Mouse (Mus musculus): ENCODE measurements at regions not wholly inside any gene's neighbourhood (a gene's known extent, or its start where the extent isn't known, plus 50 kb on each side); places are given as distances from the start of the nearest gene placed in this dataset.

GRCm38 (mm10) chr6:108989506-108989905 is 161.1 kb downstream of the Edem1 start:
- TF ChIP-seq USF1 (IDR thresholded peaks at IDR 0.05; ENCODE audit: low read depth, low read length) (no peak), E2F4 (IDR thresholded peaks at IDR 0.05; ENCODE audit: borderline replicate concordance, low read depth, low read length) (no peak), CTCF (IDR thresholded peaks at IDR 0.05 in 2 of 3, conservative IDR thresholded peaks at IDR 0.05 in 1 of 3; ENCODE audit: control insufficient read depth in 1 of 3, insufficient read depth in 1 of 3, low read depth in 2 of 3, low read length in 3 of 3, poor library complexity in 1 of 3, severe bottlenecking in 1 of 3) (no peak), RAD21 (IDR thresholded peaks at IDR 0.05; ENCODE audit: low read depth, low read length) (no peak), TCF12 (IDR thresholded peaks at IDR 0.05; ENCODE audit: low read depth, low read length) (no peak), POLR2A (IDR thresholded peaks at IDR 0.05; ENCODE audit: control insufficient read depth in 1 of 2, insufficient read depth in 1 of 2, low read depth in 1 of 2, low read length in 2 of 2, poor library complexity in 1 of 2) (no peak), MAFK (IDR thresholded peaks at IDR 0.05; ENCODE audit: borderline replicate concordance, low read depth, low read length) (no peak), NELFE (IDR thresholded peaks at IDR 0.05; ENCODE audit: low read depth, low read length) (no peak), GATA1 (IDR thresholded peaks at IDR 0.05; ENCODE audit: low read depth, low read length) (no peak)

Data from MEL (cell line).